Mouse (Mus musculus) bone marrow, adult 2 months (tissue): ENCODE measurements around the gene Mobp.

Source experiments
- CTCF ChIP-seq: fragments of 200-500 bp; IDR thresholded peaks from 2 replicates; pipeline ENCODE4 v1.5.1; 2011; ENCODE audit warnings: low read length, control low read depth; ENCODE audit not compliant: control insufficient read depth, insufficient read depth
- POLR2A ChIP-seq: fragments of 200-500 bp; IDR thresholded peaks from 2 replicates; pipeline ENCODE4 v1.6.1; 2011; ENCODE audit warnings: low read depth, mild to moderate bottlenecking, control low read depth, low read length, borderline replicate concordance; ENCODE audit not compliant: control insufficient read depth

DNA sequence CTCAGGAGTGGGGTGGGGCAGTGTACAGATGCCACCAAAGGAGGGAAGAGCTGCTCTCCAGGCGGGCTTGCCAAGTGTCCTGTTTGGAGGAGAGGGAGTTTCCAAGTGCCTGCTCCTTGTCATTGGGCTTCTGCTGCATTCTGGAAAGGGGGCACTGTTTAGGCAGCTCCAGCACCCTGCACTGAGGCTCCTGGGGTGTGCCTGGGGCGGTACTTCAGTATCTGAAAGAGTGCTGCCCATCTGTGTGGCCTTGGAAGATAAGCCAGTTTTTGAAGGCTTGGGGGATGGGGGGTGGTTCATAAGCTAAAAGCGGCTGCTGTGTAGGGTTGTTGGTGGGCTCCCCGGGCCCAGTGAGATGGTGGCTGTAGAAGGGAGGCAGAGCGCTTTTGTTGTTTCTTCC, 33.9 kb upstream of the Mobp start:
- peak; percentile 81 for TF ChIP-seq POLR2A
- TF ChIP-seq CTCF: no peak
